Mouse (Mus musculus) C3H10T1/2 (cell line): ENCODE results near the gene Necab3. TPM values are rescaled to one million over a fixed set of nuclear protein-coding genes. Genes with fewer than 3 reads are reported as not detected.

Experiments
- polyA plus RNA-seq, 2 experiments: library from polyadenylated mRNA; unstranded; fragments of >200 nt; fragmentation: generic; extraction: Trizol; gene quantifications; one replicate each; pipeline ENCODE4 v1.2.1; 2012; ENCODE audit warnings: missing spikeins in 2 of 2

Gene Necab3
- 1 to 10 TPM in 1 of 2 experiments, under 1 TPM in 1; 0.09 to 1.1 TPM for polyA plus RNA-seq

DNA sequence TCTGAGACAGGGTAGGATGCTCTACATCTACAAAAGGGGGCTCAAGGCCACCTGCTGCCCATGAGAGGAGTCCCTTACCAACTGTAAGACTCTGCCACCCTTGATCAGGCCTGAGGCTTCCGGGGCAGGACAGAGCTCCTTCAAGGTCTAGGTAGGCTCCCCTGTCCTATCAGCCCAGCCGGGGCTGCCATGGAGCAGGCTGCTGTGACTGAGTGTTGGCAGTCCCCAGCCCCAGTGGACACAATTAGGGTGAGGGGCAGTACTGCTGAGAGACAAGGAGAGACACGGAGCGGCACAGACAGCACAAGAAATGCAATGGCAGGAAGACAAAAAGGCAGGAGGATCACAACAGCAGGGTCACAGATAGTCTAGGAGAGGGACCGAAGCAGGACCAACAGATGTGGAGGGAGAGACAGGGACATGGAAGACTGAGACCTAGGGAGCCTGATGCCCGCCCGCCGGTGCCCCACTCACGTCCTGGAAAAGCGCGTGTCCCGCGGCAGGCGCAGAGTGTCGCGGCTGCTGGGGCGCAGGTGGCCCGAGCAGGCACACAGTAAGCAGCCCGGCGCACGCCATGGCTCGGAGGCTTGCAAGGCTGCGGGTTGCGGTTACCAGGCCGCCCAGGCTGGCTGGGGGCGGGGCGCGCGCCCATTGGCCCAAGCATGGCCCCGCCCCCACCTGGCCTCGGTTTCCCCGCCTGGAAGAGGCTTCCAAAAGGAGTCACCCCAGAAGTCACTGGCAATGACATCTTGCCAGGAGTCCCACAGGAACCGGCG is at the start of gene Necab3:
TSS of gene Necab3 (minus strand) at position 627 of the 776 bp plus-strand sequence.

GRCm38 (mm10) chr2:154603638-154604153 is 45.0 kb upstream of the Necab3 start, which contains the start of gene Pxmp4:
Gene Pxmp4, minus strand, starts transcription at chr2:154603708.

GRCm38 (mm10) chr2:154569836-154570286 is 11.2 kb upstream of the Necab3 start, which contains the start of gene E2f1:
Gene E2f1, minus strand, starts transcription at chr2:154569892.

DNA sequence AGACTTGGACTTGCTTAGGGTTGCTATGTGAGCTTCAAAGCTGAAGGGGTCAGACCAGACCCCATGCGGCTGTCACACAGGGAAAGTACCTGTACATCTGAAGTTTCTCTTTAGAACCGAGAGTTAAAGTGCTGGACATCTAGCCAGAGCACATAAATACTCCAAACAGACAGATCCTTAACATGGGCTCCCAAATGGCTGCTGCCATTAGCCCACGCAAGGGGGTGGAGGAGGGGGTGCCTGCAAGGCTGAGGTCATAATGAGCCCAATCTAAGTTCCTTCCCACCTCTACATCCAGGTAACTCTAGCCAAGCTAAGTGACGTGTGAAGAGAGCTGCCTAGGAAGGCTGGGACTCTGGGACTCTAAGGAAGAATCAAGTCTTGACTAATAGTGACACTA is 7.2 kb downstream of the Necab3 start, which contains the start of gene Actl10:
TSS of gene Actl10 (plus strand) at position 301 of the 400 bp plus-strand sequence.

DNA sequence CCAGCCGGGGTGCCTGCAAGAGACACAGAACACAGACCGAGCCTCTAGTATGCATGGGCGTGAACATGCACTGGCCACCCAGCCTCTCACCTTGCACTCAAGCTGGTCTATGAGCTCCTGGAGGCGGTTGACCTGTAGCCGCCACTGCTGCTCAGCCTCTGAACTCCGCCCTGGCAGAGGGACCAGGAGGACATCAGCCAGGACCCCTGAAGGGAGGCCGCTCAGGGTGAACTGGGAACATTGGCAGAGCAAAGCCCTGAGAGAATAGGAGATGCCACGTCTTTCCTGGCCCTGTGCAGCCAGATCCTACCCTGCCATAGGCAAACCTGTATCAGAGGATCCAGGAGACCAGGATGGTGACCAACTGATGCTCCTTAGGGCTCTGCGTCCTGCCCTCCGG is 12.0 kb downstream of the Necab3 start, which contains the start of gene 1700003F12Rik:
TSS of gene 1700003F12Rik (plus strand) at position 375 of the 400 bp plus-strand sequence.

Other genes starting within 250 kb of the Necab3 start
- 1 to 10 TPM; 3.0 to 8.0 TPM for gene Cdk5rap1, start 185.9 kb downstream of the Necab3 start, polyA plus RNA-seq
- gene Snta1, start 150.8 kb downstream of the Necab3 start, polyA plus RNA-seq: 10 to 100 TPM; 46.9 to 47.9 TPM
- 1 to 10 TPM; 1.5 to 9.9 TPM for gene Cbfa2t2, start 122.4 kb downstream of the Necab3 start, polyA plus RNA-seq
- gene 1700003F12Rik, start 11.8 kb downstream of the Necab3 start, polyA plus RNA-seq: 10 to 100 TPM in 1 of 2 experiments, 1 to 10 TPM in 1; 8.6 to 11.1 TPM
- gene Actl10, start 7.1 kb downstream of the Necab3 start, polyA plus RNA-seq: under 1 TPM; 0.04 to 0.27 TPM
- 10 to 100 TPM; 29.6 to 30.5 TPM for gene E2f1, start 11.0 kb upstream of the Necab3 start, polyA plus RNA-seq
- 10 to 100 TPM in 1 of 2 experiments, 1 to 10 TPM in 1; 9.3 to 44.2 TPM for gene Pxmp4, start 44.8 kb upstream of the Necab3 start, polyA plus RNA-seq
- gene Zfp341, start 54.4 kb upstream of the Necab3 start, polyA plus RNA-seq: 1 to 10 TPM; 2.0 to 3.9 TPM
- gene 4930519P11Rik, start 54.5 kb upstream of the Necab3 start, polyA plus RNA-seq: under 1 TPM; 0.21 to 0.72 TPM
- gene Chmp4b, start 92.8 kb upstream of the Necab3 start, polyA plus RNA-seq: 100 to 1,000 TPM in 1 of 2 experiments, 10 to 100 TPM in 1; 73.7 to 127 TPM
- not detected for gene Gm14214, start 211.1 kb upstream of the Necab3 start, polyA plus RNA-seq
- gene Raly, start 232.2 kb upstream of the Necab3 start, polyA plus RNA-seq: 100 to 1,000 TPM; 208 to 306 TPM
- not detected for gene a, start 232.5 kb upstream of the Necab3 start, polyA plus RNA-seq